Mouse (Mus musculus) Patski (cell line): Measurements from ENCODE around the gene Prkca. TPM values are rescaled to one million over a fixed set of nuclear protein-coding genes. Genes with fewer than 3 reads are reported as not detected.

Experiments used
- ATAC-seq: fragments of 100-300 bp; one replicate; pipeline ENCODE4 v1.8.0; 2021
- CTCF ChIA-PET: fragments of 350-600 bp; sonication (Branson Sonifier 250); formaldehyde crosslinking; loops from one replicate; lab custom pipeline; 2022; ENCODE audit warnings: inconsistent platforms; lab: Charles Lee
- POLR2A ChIA-PET: fragments of 350-600 bp; sonication (Branson Sonifier 250); formaldehyde crosslinking; loops from one replicate; lab custom pipeline; 2022; ENCODE audit warnings: antibody characterized with exemption, inconsistent platforms; lab: Charles Lee
- DNase-seq: peaks from one replicate; pipeline ENCODE4 v3.0.0-alpha.2; 2011; ENCODE audit warnings: low read depth, low spot score
- H3K27me3 ChIP-seq: fragments of 371-371 bp; one replicate; pipeline ENCODE4 v1.5.1; 2021
- CTCF ChIP-seq: fragments of 100-300 bp; IDR thresholded peaks from one replicate; pipeline ENCODE4 v1.5.1; 2021
- in situ Hi-C: fragments of 300-500 bp; cut with MboI; formaldehyde crosslinking; loops from 3 replicates; pipeline ENCODE4 v1.11.1; 2018; ENCODE audit warnings: low pct_unique_long_range_greater_than_20kb, mixed read lengths
- polyA plus RNA-seq: library from polyadenylated mRNA; unstranded; gene quantifications from one replicate; pipeline ENCODE4 v1.2.3, GENCODE M21; 2021

Prkca gene
- polyA plus RNA-seq, 1 experiment from 2014 or later, result 37.4 TPM

GRCm38 (mm10) chr11:108285046-108285445 is 58.7 kb downstream of the Prkca start:
- no peak for ATAC-seq
- CTCF ChIA-PET, result interaction anchor here (1.9 kb wide), 1 partner anchor 13 kb away, joined by 4 read pairs; no protein-coding TSS in a partner anchor
- POLR2A ChIA-PET, result interaction anchor here (0.6 kb wide), 1 partner anchor 206 kb away, joined by 4 read pairs; no protein-coding TSS in a partner anchor

DNA sequence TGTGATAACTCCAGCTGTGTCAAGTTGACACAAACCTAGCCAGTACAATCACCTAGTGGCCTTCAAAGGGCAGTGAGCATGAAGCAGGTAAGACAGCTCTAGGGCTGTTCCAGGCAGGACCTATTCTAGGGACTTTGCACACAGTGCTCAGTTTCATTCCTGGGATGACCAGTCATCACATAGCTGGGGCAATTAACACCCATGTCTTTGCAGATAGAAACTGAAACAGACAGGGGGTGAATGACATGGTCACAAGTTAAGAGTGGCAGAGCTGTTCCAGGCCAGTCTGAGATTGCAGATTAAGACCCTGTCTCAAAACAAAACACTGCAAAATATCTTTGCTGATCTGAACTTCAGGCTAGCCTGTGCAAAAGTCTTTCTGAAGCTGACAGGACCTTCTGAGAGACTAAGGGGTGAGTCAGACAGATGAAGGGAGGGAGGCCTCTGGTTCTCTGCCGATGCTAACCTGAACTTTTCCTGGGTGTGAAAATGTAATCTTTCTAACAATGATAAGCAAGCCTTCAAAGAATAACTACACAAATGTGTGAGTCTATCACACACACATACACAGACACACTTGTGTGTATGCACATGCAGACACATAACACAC is 60.8 kb downstream of the Prkca start:
- no peaks in the 10 kb centered on the region for H3K27me3 ChIP-seq
- ATAC-seq (peak; percentile 51), DNase-seq (no peak)
- CTCF ChIA-PET, result no interaction called here
- no peak for TF ChIP-seq CTCF
- POLR2A ChIA-PET, result no interaction called here
- in situ Hi-C loops, result no loop called here

More at GRCm38 (mm10) chr11:108285046-108285445, 58.7 kb downstream of the Prkca start:
- no peak for DNase-seq
- no peaks in the 10 kb centered on the region for H3K27me3 ChIP-seq
- TF ChIP-seq CTCF, result no peak
- in situ Hi-C loops, result no loop called here

DNA sequence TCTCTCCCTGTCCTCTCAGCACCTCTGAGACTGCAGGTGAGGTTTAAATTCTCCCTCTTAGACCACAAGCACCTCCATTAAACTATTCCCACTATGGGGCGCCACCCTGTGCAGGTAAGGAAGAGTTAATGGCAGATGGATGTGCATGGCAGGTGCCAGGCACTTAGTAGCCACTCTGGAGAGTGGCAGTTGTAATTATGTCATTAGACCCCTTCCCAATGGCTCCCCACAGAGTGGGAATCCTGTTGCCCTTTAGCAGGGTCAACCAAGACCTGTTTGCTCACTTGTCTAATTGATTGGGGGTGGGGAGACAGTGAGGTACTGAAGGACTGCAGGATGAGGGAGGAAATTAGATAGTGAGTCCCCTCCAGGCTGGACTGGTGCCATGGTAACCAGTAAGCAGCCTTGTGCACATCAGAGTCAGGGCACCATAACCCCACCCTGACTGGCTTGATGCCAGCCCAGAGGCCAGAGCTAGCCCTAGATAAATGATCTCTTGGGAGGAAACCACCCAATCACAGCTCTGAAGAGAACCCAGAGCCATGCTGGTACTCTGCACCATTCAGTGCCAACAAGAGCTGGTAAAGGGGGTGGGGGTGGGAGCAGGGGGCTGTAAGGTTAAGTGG is 63.9 kb downstream of the Prkca start:
- ATAC-seq, result no peak
- ChIA-PET CTCF (no interaction called here), POLR2A (interaction anchor here (0.6 kb wide), 3 partner anchors 36 to 99 kb away, joined by 3 to 7 read pairs (median 4); no protein-coding TSS in a partner anchor)
- TF ChIP-seq CTCF, result no peak
- no peak for DNase-seq
- in situ Hi-C loops, result no loop called here
- H3K27me3 ChIP-seq, result no peaks in the 10 kb centered on the region

DNA sequence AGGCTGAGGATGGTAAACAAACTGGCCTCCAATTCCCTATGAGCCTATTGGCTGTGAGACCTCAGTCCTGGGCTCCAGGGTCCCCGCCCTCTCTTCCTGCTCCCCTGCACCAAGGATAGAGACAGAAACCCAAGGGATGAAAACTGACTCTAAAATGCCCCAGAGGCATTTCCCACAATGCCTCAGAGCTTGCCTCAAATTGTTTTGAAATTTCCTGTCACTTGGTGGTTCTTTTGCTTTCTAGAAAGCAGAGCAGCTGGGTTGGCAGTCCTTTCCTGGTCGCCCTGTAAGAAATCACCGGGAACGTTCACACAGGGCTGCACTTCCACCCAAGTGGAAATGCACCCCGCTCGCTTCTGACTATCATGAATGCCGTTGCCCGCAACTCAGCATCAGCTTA is 66.6 kb downstream of the Prkca start:
- POLR2A ChIA-PET, result interaction anchor here (0.5 to 0.7 kb wide), 2 partner anchors 17 to 25 kb away, joined by 3 to 4 read pairs; no protein-coding TSS in a partner anchor

GRCm38 (mm10) chr11:108276148-108276547 is 67.6 kb downstream of the Prkca start:
- peak; percentile 68 for ATAC-seq
- CTCF ChIA-PET, result no interaction called here
- in situ Hi-C loops, result no loop called here
- H3K27me3 ChIP-seq, result no peaks in the 10 kb centered on the region
- POLR2A ChIA-PET, result no interaction called here
- TF ChIP-seq CTCF, result no peak
- peak; percentile 89 for DNase-seq

More for the DNA sequence above, 66.6 kb downstream of the Prkca start:
- no peaks in the 10 kb centered on the region for H3K27me3 ChIP-seq
- peak; percentile 29 for ATAC-seq
- no peak for TF ChIP-seq CTCF
- CTCF ChIA-PET, result interaction anchor here (1.0 kb wide), 1 partner anchor 10 kb away, joined by 3 read pairs; no protein-coding TSS in a partner anchor
- in situ Hi-C loops, result no loop called here
- DNase-seq, result no peak

DNA sequence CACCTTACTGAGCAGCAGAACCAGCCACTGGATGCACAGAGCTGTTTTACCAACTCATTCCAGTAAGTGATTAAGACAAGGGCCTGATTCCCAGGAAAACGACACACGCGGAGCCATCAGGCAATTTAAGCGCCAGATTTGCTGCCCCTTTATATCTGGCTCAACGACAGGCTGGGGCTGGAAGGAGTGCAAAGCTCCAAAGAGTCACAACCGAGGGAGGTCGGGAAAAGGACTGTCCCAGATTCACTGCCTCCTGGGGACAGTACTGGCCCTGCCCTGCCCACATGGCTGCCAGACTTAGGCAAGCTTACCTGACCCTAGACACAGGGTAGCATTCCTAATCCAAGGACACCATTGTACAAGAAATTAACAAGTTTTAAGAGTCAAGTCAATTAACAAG is 69.7 kb downstream of the Prkca start:
- no peak for TF ChIP-seq CTCF
- in situ Hi-C loops, result no loop called here
- POLR2A ChIA-PET, result no interaction called here

GRCm38 (mm10) chr11:108273415-108273965 is 70.2 kb downstream of the Prkca start:
- no peaks in the 10 kb centered on the region for H3K27me3 ChIP-seq
- in situ Hi-C loops, result no loop called here
- ChIA-PET POLR2A (interaction anchor here (0.6 kb wide), 1 partner anchor 91 kb away, joined by 3 read pairs; no protein-coding TSS in a partner anchor), CTCF (interaction anchor here (1.2 kb wide), 1 partner anchor 94 kb away, joined by 3 read pairs; no protein-coding TSS in a partner anchor)
- ATAC-seq (no peak), DNase-seq (no peak)
- no peak for TF ChIP-seq CTCF

More for the DNA sequence above, 69.7 kb downstream of the Prkca start:
- CTCF ChIA-PET, result no interaction called here
- DNase-seq (no peak), ATAC-seq (no peak)
- no peaks in the 10 kb centered on the region for H3K27me3 ChIP-seq

GRCm38 (mm10) chr11:108272601-108273414 is 70.9 kb downstream of the Prkca start:
- no peak for TF ChIP-seq CTCF
- ATAC-seq, result no peak
- POLR2A ChIA-PET, result interaction anchor here (0.6 to 0.7 kb wide), 2 partner anchors 85 to 92 kb away, joined by 3 read pairs; no protein-coding TSS in a partner anchor

GRCm38 (mm10) chr11:108271305-108271704 is 72.4 kb downstream of the Prkca start:
- DNase-seq (no peak), ATAC-seq (no peak)
- in situ Hi-C loops, result no loop called here
- no peak for TF ChIP-seq CTCF
- CTCF ChIA-PET, result interaction anchor here (1.1 kb wide), 1 partner anchor 10 kb away, joined by 3 read pairs; no protein-coding TSS in a partner anchor
- POLR2A ChIA-PET, result no interaction called here
- H3K27me3 ChIP-seq, result no peaks in the 10 kb centered on the region

More at GRCm38 (mm10) chr11:108272601-108273414, 70.9 kb downstream of the Prkca start:
- CTCF ChIA-PET, result interaction anchor here (1.1 to 1.2 kb wide), 2 partner anchors 12 to 94 kb away, joined by 3 to 4 read pairs; no protein-coding TSS in a partner anchor
- no peak for DNase-seq
- H3K27me3 ChIP-seq, result no peaks in the 10 kb centered on the region
- in situ Hi-C loops, result no loop called here
